Mouse (Mus musculus) B cell, adult (primary cell): ENCODE measurements around the gene Ctr9. TPM values are rescaled to one million over a fixed set of nuclear protein-coding genes. Genes with fewer than 3 reads are reported as not detected.

Experiments used
- total RNA-seq: library from RNA; stranded (reverse); gene quantifications from 4 replicates; pipeline ENCODE4 v1.2.4, GENCODE M21; 2023; ENCODE audit not compliant: inconsistent age

Ctr9 gene
- 47.2 to 60.1 TPM (median 52.6 TPM) in 4 replicates for total RNA-seq

DNA sequence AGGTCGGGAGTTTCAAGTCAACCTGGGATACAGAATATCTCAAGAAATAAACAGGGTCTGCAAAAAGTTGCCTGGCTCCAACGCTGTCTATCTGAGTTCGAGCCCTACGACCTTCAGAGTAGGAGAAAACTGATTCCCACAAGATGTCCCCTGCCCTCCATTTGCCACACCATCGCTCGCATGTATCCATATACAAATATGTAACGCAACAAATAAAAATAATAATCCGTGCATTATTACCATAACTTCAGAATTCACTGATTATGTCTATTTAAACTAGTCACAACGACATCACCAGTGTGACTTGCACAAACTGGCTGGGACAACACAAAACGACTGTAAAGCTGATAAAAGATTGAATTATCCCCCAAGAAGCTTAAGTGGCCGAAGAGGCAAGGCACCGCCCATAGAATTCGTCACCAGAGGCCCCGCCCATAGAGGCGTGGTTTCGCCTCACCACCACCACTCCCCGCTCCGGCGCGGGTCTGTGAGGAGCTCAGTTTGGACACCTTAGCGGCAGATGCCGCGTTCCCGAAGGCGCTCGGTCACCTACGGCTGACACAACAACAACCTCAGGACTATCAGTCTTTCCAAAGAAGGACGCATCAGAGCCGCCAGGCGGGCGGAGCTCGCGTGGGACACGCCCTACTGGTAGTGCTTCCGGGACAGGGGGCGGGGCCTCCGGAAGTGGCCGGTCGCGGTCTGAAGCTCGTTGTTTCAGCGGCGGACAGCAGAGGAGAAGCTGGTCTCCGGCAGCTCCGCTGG lies at the start of gene Ctr9:
Gene Ctr9 (plus strand): TSS at position 671 of the 765 bp plus-strand sequence.

DNA sequence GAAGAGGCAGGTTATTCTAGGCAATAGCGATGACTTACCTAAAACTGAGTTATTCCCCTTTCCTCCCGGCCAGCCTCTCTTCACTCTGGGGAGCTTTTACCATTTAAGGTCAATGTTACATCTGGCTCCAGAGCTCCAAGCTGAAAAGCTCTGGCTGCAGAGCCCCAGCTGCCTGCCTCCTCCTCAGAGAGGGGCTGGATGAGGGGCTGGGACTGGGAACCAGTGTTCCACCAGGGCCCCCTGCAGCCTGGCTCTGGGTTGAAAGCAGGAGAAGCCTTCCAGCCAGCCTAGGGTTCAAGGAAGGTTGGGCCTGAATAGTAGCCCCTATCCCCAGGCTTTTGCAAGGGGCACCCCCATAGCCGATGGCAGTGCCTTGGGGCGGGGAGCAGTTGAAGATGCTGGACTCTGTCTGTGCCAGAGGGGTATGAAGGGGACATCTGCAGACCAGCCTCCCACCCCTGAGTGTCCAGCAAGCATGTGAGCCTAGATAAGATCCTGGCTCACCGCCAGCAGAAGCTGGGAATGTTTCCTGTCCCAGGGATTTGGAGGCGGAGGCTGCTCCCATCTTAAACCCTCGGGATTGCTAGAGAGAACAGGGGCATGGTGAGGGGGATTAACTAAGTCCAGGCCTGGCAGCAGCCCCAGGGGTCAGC lies 46.6 kb upstream of the Ctr9 start, which contains the start of gene Mrvi1:
Gene Mrvi1 (minus strand): TSS at position 409 of the 653 bp plus-strand sequence.

DNA sequence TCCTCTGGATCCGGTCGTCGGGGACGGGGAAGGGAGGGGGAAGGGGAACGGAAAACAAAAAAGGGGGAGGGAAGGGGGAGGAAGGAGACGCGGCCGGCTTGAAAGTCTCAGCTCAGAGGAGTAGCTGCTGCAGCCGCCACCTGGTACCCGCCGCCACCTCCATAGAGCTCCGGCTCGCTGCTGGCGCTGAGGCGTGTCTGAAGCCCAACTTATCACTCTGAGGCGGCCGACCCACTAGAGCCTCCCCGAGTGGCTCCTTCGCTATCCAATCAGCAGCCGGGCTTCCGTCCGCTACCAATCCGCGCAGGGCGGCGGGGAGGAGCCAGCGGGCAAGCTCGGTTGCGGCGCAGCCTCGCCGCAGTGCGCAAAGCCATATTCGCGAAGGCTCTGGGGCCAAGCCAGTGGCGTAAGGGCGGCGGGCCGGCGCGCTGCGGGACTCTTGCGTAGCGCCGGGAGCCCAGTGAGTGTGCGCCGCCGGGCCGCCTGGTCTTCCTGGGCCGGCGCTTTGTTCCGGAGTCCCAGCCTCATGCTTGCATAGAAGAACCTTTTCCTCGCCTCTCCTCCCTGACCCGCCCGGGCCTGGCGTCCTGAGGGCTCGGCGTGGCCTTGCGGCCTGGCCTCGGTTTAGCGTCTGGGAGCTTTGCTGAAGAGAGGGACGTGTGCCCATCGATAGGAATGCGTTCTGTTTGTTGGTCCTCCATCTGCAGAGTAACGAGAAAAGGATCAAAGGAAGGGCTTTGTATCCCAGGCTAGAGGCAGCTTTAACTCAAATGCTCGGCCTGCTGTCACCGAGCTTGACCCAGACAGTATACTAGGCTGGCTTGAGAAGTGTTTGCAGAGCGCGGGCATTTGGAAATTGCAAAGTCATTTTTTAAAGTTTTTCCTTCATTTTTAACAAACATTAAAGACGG lies 54.3 kb downstream of the Ctr9 start, which contains the start of gene Eif4g2:
Gene Eif4g2 (minus strand): TSS at position 209 of the 911 bp plus-strand sequence.

Other genes starting within 250 kb of the Ctr9 start
- gene Rnf141, start 184.5 kb upstream of the Ctr9 start, total RNA-seq = 31.1 to 35.8 TPM (median 31.2 TPM) in 4 replicates
- not detected in 4 replicates for gene Lyve1, start 165.7 kb upstream of the Ctr9 start, total RNA-seq
- gene Mrvi1, start 46.5 kb upstream of the Ctr9 start, total RNA-seq = 0.80 to 1.4 TPM (median 0.85 TPM) in 4 replicates
- gene Eif4g2, start 54.1 kb downstream of the Ctr9 start, total RNA-seq = 1,190 to 1,254 TPM (median 1,207 TPM) in 4 replicates